Mouse (Mus musculus) heart, embryonic 16.5 days (tissue): ENCODE measurements around the gene Aldh2. TPM values are rescaled to one million over a fixed set of nuclear protein-coding genes. Genes with fewer than 3 reads are reported as not detected.
"Not testable (repeated sequence)": the region's sequence is repeated elsewhere in the genome, so short reads cannot be mapped to it uniquely, and the experiment has no call there.

Experiments used
- ATAC-seq: fragments of 200-750 bp; cut with Nextera tagmentation; replicated peaks from 2 replicates; pipeline ENCODE4 v1.8.0; 2017; ENCODE audit warnings: moderate number of reproducible peaks; ENCODE audit not compliant: insufficient read depth, low FRiP score; ENCODE audit errors: extremely low read depth
- H3K27ac ChIP-seq: fragments of 300-500 bp; sonication (generic); 2 replicates; pipeline ENCODE4 v1.5.1; 2014; ENCODE audit warnings: mild to moderate bottlenecking, low read length, control low read depth, moderate library complexity
- H3K27me3 ChIP-seq: fragments of 300-500 bp; sonication (generic); 2 replicates; pipeline ENCODE4 v1.6.1; 2014; ENCODE audit warnings: low read length, mixed read lengths; ENCODE audit not compliant: control insufficient read depth, insufficient read depth
- H3K36me3 ChIP-seq: fragments of 300-500 bp; sonication (generic); 2 replicates; pipeline ENCODE4 v1.6.1; 2014; ENCODE audit not compliant: control insufficient read depth, insufficient read depth
- H3K4me1 ChIP-seq: fragments of 300-500 bp; sonication (generic); 2 replicates; pipeline ENCODE4 v1.6.1; 2014; ENCODE audit warnings: low read length, mixed read lengths; ENCODE audit not compliant: control insufficient read depth, insufficient read depth
- H3K4me2 ChIP-seq: fragments of 300-500 bp; sonication (generic); 2 replicates; pipeline ENCODE4 v1.6.1; 2014; ENCODE audit warnings: low read depth, mild to moderate bottlenecking, control low read depth, low read length
- H3K4me3 ChIP-seq: fragments of 300-500 bp; sonication (generic); 2 replicates; pipeline ENCODE4 v1.5.1; 2014; ENCODE audit warnings: mild to moderate bottlenecking, control low read depth, low read length
- H3K9ac ChIP-seq: fragments of 300-500 bp; sonication (generic); 2 replicates; pipeline ENCODE4 v1.6.1; 2014; ENCODE audit warnings: low read length, control low read depth
- H3K9me3 ChIP-seq: fragments of 300-500 bp; sonication (generic); replicated peaks from 2 replicates; pipeline ENCODE4 v1.6.1; 2016; ENCODE audit warnings: low read length; ENCODE audit not compliant: control insufficient read depth
- WGBS: fragments of 180-500 bp; shearing (Covaris S2); extraction: QIAGEN DNeasy Blood & Tissue Kit; methylation state at CpG from one replicate; pipeline ENCODE4 v1.1.7; 2014; 5-methylcytosine and 5-hydroxymethylcytosine counted together
- polyA plus RNA-seq: library from polyadenylated mRNA; unstranded; fragments of >200 nt; fragmentation: Nextera tagmentation; extraction: Ambion mirVana; gene quantifications from 2 replicates; pipeline ENCODE4 v1.2.1, GENCODE M21; 2015

The Aldh2 gene
- polyA plus RNA-seq, 1 experiment from 2014 or later = 132 TPM

DNA sequence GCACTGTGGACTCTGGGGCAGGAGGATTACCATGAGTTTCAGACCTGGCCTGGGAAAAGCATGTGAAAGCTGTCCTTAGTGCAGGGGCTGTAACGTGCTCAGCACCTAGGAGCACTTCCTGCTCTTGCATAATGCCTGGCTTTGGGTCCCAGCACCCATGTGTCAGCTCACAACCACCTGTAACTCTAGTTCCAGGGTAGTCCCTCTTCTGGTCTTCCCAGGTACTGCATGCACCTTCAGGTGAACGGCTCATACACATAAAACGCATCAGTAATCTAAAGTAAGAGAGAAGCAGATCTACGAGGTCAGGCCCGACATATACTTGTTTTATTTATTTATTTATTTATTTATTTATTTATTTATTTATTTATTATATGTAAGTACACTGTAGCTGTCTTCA, 59.1 kb downstream of the Aldh2 start:
- H3K4me1 ChIP-seq = no peaks in the 10 kb centered on the region
- no peaks in the 10 kb centered on the region for H3K27me3 ChIP-seq
- H3K9me3 ChIP-seq = no peaks in the 10 kb centered on the region
- H3K4me2 ChIP-seq = no peak overlapping the region
- peaks cover 45% of the 10 kb centered on the region for H3K36me3 ChIP-seq
- no peak for ATAC-seq
- H3K4me3 ChIP-seq = no peak overlapping the region
- no peak overlapping the region for H3K9ac ChIP-seq
- WGBS = 89% methylated on average over 5 of the region's 5 CpGs
- no peak overlapping the region for H3K27ac ChIP-seq

DNA sequence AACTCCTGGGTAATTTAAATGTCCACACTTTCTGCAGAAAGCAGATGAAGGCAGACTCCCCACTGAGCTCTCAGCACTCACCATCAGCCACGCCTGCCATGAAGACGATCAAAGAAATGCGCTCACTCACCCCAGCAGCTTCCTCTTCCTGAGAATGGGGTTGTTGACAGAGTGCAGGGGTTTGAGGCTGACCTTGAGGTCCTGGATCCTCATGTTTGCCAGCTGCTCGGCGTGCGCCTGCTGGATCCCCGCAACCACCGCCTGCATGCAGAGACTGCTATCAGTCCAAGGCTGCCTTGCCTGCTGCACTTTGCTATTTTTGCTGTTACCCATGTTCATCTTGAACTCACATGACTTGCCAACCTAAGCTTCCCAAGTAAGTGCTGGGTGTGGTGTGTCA, 66.7 kb downstream of the Aldh2 start:
- no peak overlapping the region for H3K4me3 ChIP-seq
- peaks cover 3% of the 10 kb centered on the region; the same call in 1 of the 2 replicates for H3K4me1 ChIP-seq
- no peak overlapping the region for H3K4me2 ChIP-seq
- WGBS = 58% methylated on average over 8 of the region's 8 CpGs
- H3K27ac ChIP-seq = no peak overlapping the region
- H3K27me3 ChIP-seq = no peaks in the 10 kb centered on the region
- no peaks in the 10 kb centered on the region for H3K9me3 ChIP-seq
- ATAC-seq = no peak
- peaks cover 58% of the 10 kb centered on the region for H3K36me3 ChIP-seq
- no peak overlapping the region for H3K9ac ChIP-seq

DNA sequence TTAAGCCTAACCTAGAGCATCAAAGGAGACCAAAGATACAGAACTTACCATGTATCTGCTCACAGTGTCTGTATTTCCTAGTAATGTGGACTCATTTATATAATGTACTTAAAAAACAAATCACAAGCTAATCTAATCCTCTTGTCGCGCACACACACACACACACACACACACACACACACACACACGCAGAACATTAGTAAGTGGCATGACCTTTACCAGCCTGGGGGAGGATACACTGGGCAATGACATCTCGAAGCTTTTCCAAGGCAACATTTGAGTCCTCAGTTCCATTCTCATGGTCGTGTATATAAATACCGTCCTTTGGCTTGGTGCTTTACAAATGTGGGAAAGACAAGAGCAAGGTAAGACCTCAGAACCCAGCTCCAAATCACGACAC, 67.1 kb downstream of the Aldh2 start:
- Histone ChIP-seq H3K4me2 (no peak overlapping the region), H3K9ac (no peak overlapping the region), H3K27me3 (no peaks in the 10 kb centered on the region), H3K9me3 (no peaks in the 10 kb centered on the region), H3K4me3 (no peak overlapping the region), H3K36me3 (peaks cover 60% of the 10 kb centered on the region), H3K27ac (no peak overlapping the region), H3K4me1 (peaks cover 3% of the 10 kb centered on the region; the same call in 1 of the 2 replicates)
- 80% methylated on average over 7 of the region's 7 CpGs for WGBS
- no peak for ATAC-seq

DNA sequence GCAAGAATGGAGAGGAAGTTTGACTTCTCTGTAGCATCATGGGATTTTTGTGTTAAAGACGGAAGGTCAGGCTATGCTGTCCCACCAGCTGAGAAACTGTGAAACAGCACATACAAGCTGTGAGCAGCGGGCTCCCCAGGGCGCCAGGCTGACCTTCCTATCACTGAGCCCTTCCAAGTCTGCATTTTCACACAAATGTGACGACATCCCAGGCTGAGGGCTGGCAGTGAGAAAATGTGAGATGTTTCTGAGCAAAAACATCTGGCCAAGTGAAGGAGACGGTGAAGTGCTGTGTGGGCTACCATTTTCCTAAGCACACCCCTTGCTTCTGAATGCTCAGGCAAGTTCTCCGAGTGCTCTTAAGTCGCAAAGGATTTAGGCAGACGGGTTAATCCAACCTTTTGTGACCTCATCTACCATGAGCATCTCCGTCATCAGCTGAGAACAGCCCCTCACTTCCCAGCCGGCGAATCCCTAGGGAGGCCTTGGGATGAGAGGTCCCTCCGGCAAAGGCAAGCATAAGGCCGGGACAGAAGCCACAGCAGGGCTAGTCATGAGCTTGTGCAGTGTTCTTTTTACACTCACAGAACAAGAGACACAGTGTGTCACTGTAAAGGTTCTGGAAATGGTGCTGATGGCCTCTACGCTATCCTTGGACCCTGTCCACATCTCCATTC, 67.7 kb downstream of the Aldh2 start:
- ATAC-seq = peak; percentile 72; the same call in 1 of the 2 replicates
- Histone ChIP-seq H3K27ac (no peak overlapping the region), H3K9me3 (no peaks in the 10 kb centered on the region), H3K27me3 (no peaks in the 10 kb centered on the region), H3K9ac (no peak overlapping the region; the same call in 1 of the 2 replicates), H3K4me3 (no peak overlapping the region), H3K36me3 (peaks cover 60% of the 10 kb centered on the region), H3K4me2 (no peak overlapping the region), H3K4me1 (peaks cover 3% of the 10 kb centered on the region; the same call in 1 of the 2 replicates)
- WGBS = 71% methylated on average over 14 of the region's 14 CpGs

DNA sequence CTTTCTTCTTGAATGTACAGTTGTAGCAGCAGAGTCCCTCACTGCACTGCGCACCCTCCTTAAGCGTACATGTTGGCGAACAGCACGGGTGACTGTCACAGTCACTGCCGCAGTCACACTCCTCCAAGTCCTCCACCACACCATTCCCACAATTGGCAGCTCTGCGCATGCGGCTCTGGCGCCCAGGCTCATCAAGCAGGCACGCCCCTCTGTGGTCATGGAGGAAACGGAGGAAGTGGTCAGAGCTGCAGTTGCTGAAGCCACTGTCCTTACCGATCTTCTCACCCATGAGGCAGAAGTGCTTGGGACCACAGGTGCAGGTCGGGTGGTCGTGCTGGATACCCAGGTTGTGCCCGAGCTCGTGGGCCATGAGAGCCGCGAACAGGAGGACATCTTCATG, 73.9 kb downstream of the Aldh2 start:
- H3K4me1 ChIP-seq, H3K27me3 ChIP-seq, H3K9me3 ChIP-seq, H3K27ac ChIP-seq, H3K4me2 ChIP-seq, H3K4me3 ChIP-seq, H3K9ac ChIP-seq, ATAC-seq: not testable (repeated sequence)
- peaks cover 30% of the 10 kb centered on the region for H3K36me3 ChIP-seq
- WGBS = 80% methylated on average over 10 of the region's 17 CpGs

DNA sequence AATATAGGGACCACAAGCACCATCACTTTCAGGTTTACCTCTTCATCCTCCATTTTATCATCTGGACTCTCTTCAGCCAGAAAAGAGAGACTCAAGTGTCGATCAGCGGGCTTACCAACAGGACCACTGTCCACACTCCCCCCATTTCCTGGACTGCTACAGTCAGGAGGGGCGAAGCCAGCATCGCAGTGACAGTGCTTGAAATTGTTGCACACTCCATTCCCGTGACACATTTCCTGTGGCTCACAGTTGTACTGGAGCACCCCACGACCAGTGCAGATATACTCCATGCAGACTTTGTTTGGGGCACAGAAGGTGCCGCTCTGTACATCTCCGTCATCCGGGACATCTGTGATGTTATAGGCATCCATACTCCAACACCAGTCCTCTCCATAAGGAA, 74.6 kb downstream of the Aldh2 start:
- Histone ChIP-seq H3K36me3 (peaks cover 25% of the 10 kb centered on the region), H3K9me3 (no peaks in the 10 kb centered on the region), H3K4me3 (no peak overlapping the region), H3K4me1 (no peaks in the 10 kb centered on the region), H3K27ac (no peak overlapping the region), H3K4me2 (no peak overlapping the region), H3K27me3 (no peaks in the 10 kb centered on the region), H3K9ac (no peak overlapping the region)
- WGBS = 84% methylated on average over 9 of the region's 9 CpGs
- ATAC-seq = no peak

Other genes starting within 250 kb of the Aldh2 start
- gene Trafd1, start 208.2 kb downstream of the Aldh2 start, polyA plus RNA-seq = 85.0 and 86.3 TPM in 2 replicates
- 35.5 and 36.3 TPM in 2 replicates for gene Naa25, start 195.9 kb downstream of the Aldh2 start, polyA plus RNA-seq
- gene Tmem116, start 141.9 kb downstream of the Aldh2 start, polyA plus RNA-seq = 4.5 and 4.8 TPM in 2 replicates
- 128 and 131 TPM in 2 replicates for gene Erp29, start 141.3 kb downstream of the Aldh2 start, polyA plus RNA-seq
- gene Adam1b, start 90.4 kb downstream of the Aldh2 start, polyA plus RNA-seq = 0.12 and 0.14 TPM in 2 replicates
- 0.54 and 1.3 TPM in 2 replicates for gene Adam1a, start 48.3 kb downstream of the Aldh2 start, polyA plus RNA-seq
- 0.32 TPM in 1 of 2 replicates, not detected in the other for gene Gm42878, start 48.3 kb downstream of the Aldh2 start, polyA plus RNA-seq
- 36.6 and 39.3 TPM in 2 replicates for gene Mapkapk5, start 47.9 kb downstream of the Aldh2 start, polyA plus RNA-seq
- 6.7 TPM in 2 replicates for gene Acad12, start 25.1 kb upstream of the Aldh2 start, polyA plus RNA-seq
- 2.2 and 2.6 TPM in 2 replicates for gene Acad10, start 66.7 kb upstream of the Aldh2 start, polyA plus RNA-seq
- gene Brap, start 66.7 kb upstream of the Aldh2 start, polyA plus RNA-seq = 29.0 and 30.0 TPM in 2 replicates
- 36.0 and 38.4 TPM in 2 replicates for gene Atxn2, start 117.5 kb upstream of the Aldh2 start, polyA plus RNA-seq
- 12.0 and 13.3 TPM in 2 replicates for gene Sh2b3, start 243.8 kb upstream of the Aldh2 start, polyA plus RNA-seq